Mouse (Mus musculus) myocyte (in vitro differentiated cells): ENCODE data around the gene Mybpc1.

Experiments
- MAX ChIP-seq: IDR thresholded peaks from one replicate; pipeline ENCODE4 v1.6.1; 2011; ENCODE audit warnings: low read depth, mild to moderate bottlenecking, control low read depth
- POLR2A ChIP-seq: IDR thresholded peaks from one replicate; pipeline ENCODE4 v1.6.1; 2011; ENCODE audit warnings: low read depth, mild to moderate bottlenecking, control low read depth, moderate library complexity; ENCODE audit not compliant: insufficient read length
- POLR2AphosphoS2 ChIP-seq: IDR thresholded peaks from one replicate; pipeline ENCODE4 v1.6.1; 2011; ENCODE audit warnings: low read depth, control low read depth; ENCODE audit not compliant: insufficient read length
- TCF12 ChIP-seq: IDR thresholded peaks from one replicate; pipeline ENCODE4 v1.6.1; 2011; ENCODE audit warnings: mild to moderate bottlenecking, control low read depth; ENCODE audit not compliant: poor library complexity, insufficient read depth, severe bottlenecking
- USF1 ChIP-seq: IDR thresholded peaks from one replicate; pipeline ENCODE4 v1.6.1; 2011; ENCODE audit warnings: low read depth, mild to moderate bottlenecking, control low read depth, moderate library complexity

- TF ChIP-seq TCF12, result no peak
- TF ChIP-seq POLR2A, result no peak
- no peak for TF ChIP-seq POLR2AphosphoS2
- no peak for TF ChIP-seq USF1
- TF ChIP-seq MAX, result no peak
Measured at GRCm38 (mm10) chr10:88603256-88603655, 1.7 kb downstream of the Mybpc1 start.
